Mouse (Mus musculus): ENCODE results near the gene Gm9046. TPM values are rescaled to one million over a fixed set of nuclear protein-coding genes. Genes with fewer than 3 reads are reported as not detected.
"Not testable (repeated sequence)": the region's sequence is repeated elsewhere in the genome, so short reads cannot be mapped to it uniquely, and the experiment has no call there.

Gm9046 gene
- not detected in 2 replicates for polyA plus RNA-seq (2015; fragmentation: Nextera tagmentation; extraction: Ambion mirVana)

- not testable (repeated sequence) for H3K4me3 ChIP-seq; H3K36me3 ChIP-seq (ENCODE audit: poor library complexity, severe bottlenecking); H3K27ac ChIP-seq; H3K9me3 ChIP-seq (replicated peaks); H3K9ac ChIP-seq; H3K4me2 ChIP-seq; H3K4me1 ChIP-seq; ATAC-seq; H3K27me3 ChIP-seq
- no CpG with 5 or more reads among the region's 14 CpGs for WGBS
Observed at GRCm38 (mm10) chr10:118343155-118343554, at the start of gene Gm9046. Gm9046 (minus strand) TSS chr10:118343255.

GRCm38 (mm10) chr10:118370443-118370842 lies 27.4 kb upstream of the Gm9046 start:
- H3K9ac ChIP-seq: peak overlapping the region; percentile 41; the same call in 1 of the 2 replicates
- no peak overlapping the region for H3K4me3 ChIP-seq
- ATAC-seq: peak; percentile 97
- H3K27ac ChIP-seq: no peak overlapping the region
- no peaks in the 10 kb centered on the region for H3K4me1 ChIP-seq
- peak overlapping the region; percentile 41 for H3K4me2 ChIP-seq
- no peaks in the 10 kb centered on the region for H3K9me3 ChIP-seq (replicated peaks)
- no peaks in the 10 kb centered on the region for H3K36me3 ChIP-seq (ENCODE audit: poor library complexity, severe bottlenecking)
- 11% methylated on average over 10 of the region's 10 CpGs for WGBS
- H3K27me3 ChIP-seq: no peaks in the 10 kb centered on the region

GRCm38 (mm10) chr10:118369518-118369917 lies 26.5 kb upstream of the Gm9046 start:
- no peaks in the 10 kb centered on the region for H3K27me3 ChIP-seq
- H3K4me3 ChIP-seq: no peak overlapping the region
- no peak overlapping the region for H3K9ac ChIP-seq
- no peak for ATAC-seq
- no peaks in the 10 kb centered on the region for H3K36me3 ChIP-seq (ENCODE audit: poor library complexity, severe bottlenecking)
- no peak overlapping the region for H3K27ac ChIP-seq
- H3K4me2 ChIP-seq: no peak overlapping the region
- no peaks in the 10 kb centered on the region for H3K4me1 ChIP-seq
- H3K9me3 ChIP-seq (replicated peaks): no peaks in the 10 kb centered on the region
- 89% methylated on average over 9 of the region's 9 CpGs for WGBS

GRCm38 (mm10) chr10:118354005-118354404 lies 10.9 kb upstream of the Gm9046 start, which contains the start of gene Gm9049:
Gm9049 (minus strand) TSS chr10:118354105.
- not testable (repeated sequence) for H3K4me3 ChIP-seq; H3K4me1 ChIP-seq; H3K9ac ChIP-seq; H3K9me3 ChIP-seq (replicated peaks); H3K4me2 ChIP-seq; H3K27me3 ChIP-seq; H3K36me3 ChIP-seq (ENCODE audit: poor library complexity, severe bottlenecking); ATAC-seq; H3K27ac ChIP-seq
- WGBS: 100% methylated on average over 1 of the region's 11 CpGs

- H3K4me1 ChIP-seq; ATAC-seq; H3K27ac ChIP-seq; H3K4me3 ChIP-seq; H3K4me2 ChIP-seq; H3K36me3 ChIP-seq (ENCODE audit: poor library complexity, severe bottlenecking); H3K27me3 ChIP-seq; H3K9ac ChIP-seq; H3K9me3 ChIP-seq (replicated peaks): not testable (repeated sequence)
- 100% methylated on average over 1 of the region's 14 CpGs for WGBS
Observed at GRCm38 (mm10) chr10:118348579-118348978, 5.5 kb upstream of the Gm9046 start, which contains the start of gene Gm9048. Gm9048 (minus strand) TSS chr10:118348679.

GRCm38 (mm10) chr10:118337731-118338130 lies 5.3 kb downstream of the Gm9046 start, which contains the start of gene Gm9045:
Gm9045 (minus strand) TSS chr10:118337831.
- not testable (repeated sequence) for H3K9ac ChIP-seq; H3K9me3 ChIP-seq (replicated peaks); H3K36me3 ChIP-seq (ENCODE audit: poor library complexity, severe bottlenecking); ATAC-seq; H3K27me3 ChIP-seq; H3K27ac ChIP-seq; H3K4me1 ChIP-seq; H3K4me3 ChIP-seq; H3K4me2 ChIP-seq
- WGBS: no CpG with 5 or more reads among the region's 14 CpGs

- not testable (repeated sequence) for H3K9ac ChIP-seq; H3K4me2 ChIP-seq; H3K4me1 ChIP-seq; H3K36me3 ChIP-seq (ENCODE audit: poor library complexity, severe bottlenecking); H3K27me3 ChIP-seq; H3K4me3 ChIP-seq; H3K9me3 ChIP-seq (replicated peaks); ATAC-seq; H3K27ac ChIP-seq
- WGBS: no CpG with 5 or more reads among the region's 14 CpGs
Observed at GRCm38 (mm10) chr10:118332308-118332707, 10.7 kb downstream of the Gm9046 start, which contains the start of gene Gm9044. Gm9044 (minus strand) TSS chr10:118332408.

GRCm38 (mm10) chr10:118326869-118327268 lies 16.2 kb downstream of the Gm9046 start, which contains the start of gene Gm9040:
Gm9040 (minus strand) TSS chr10:118326969.
- WGBS: no CpG with 5 or more reads among the region's 11 CpGs

GRCm38 (mm10) chr10:118319024-118319423 lies 24.0 kb downstream of the Gm9046 start:
- no peaks in the 10 kb centered on the region for H3K4me1 ChIP-seq
- WGBS: 88% methylated on average over 8 of the region's 8 CpGs
- no peak overlapping the region for H3K9ac ChIP-seq
- no peak overlapping the region for H3K4me3 ChIP-seq
- H3K36me3 ChIP-seq (ENCODE audit: poor library complexity, severe bottlenecking): no peaks in the 10 kb centered on the region
- no peak for ATAC-seq
- H3K27ac ChIP-seq: no peak overlapping the region
- no peaks in the 10 kb centered on the region for H3K9me3 ChIP-seq (replicated peaks)
- H3K4me2 ChIP-seq: no peak overlapping the region
- no peaks in the 10 kb centered on the region for H3K27me3 ChIP-seq

More at GRCm38 (mm10) chr10:118326869-118327268, 16.2 kb downstream of the Gm9046 start, which contains the start of gene Gm9040:
- not testable (repeated sequence) for H3K9ac ChIP-seq; H3K4me3 ChIP-seq; H3K4me1 ChIP-seq; H3K9me3 ChIP-seq (replicated peaks); ATAC-seq; H3K27ac ChIP-seq; H3K36me3 ChIP-seq (ENCODE audit: poor library complexity, severe bottlenecking); H3K27me3 ChIP-seq; H3K4me2 ChIP-seq

GRCm38 (mm10) chr10:118302133-118302532 lies 40.9 kb downstream of the Gm9046 start:
- not testable (repeated sequence) for H3K4me1 ChIP-seq; H3K36me3 ChIP-seq (ENCODE audit: poor library complexity, severe bottlenecking); H3K4me2 ChIP-seq; H3K9ac ChIP-seq; H3K9me3 ChIP-seq (replicated peaks); H3K27ac ChIP-seq; H3K27me3 ChIP-seq; H3K4me3 ChIP-seq
- WGBS: 39% methylated on average over 2 of the region's 2 CpGs
- 0 out of 2 replicates have a peak, but pooled peaks have one; percentile 48 for ATAC-seq

GRCm38 (mm10) chr10:118294938-118295337 lies 48.1 kb downstream of the Gm9046 start, which contains the start of gene Iltifb:
Iltifb (minus strand) TSS chr10:118295038.
- no peaks in the 10 kb centered on the region for H3K9me3 ChIP-seq (replicated peaks)
- H3K9ac ChIP-seq: no peak within 1 kb of the TSS
- no peaks in the 10 kb centered on the region for H3K4me1 ChIP-seq
- H3K27ac ChIP-seq: no peak within 1 kb of the TSS
- ATAC-seq: no peak
- no peak within 1 kb of the TSS for H3K4me3 ChIP-seq
- 96% methylated on average over 6 of the region's 6 CpGs for WGBS
- H3K4me2 ChIP-seq: no peak within 1 kb of the TSS
- no peaks in the 10 kb centered on the region for H3K27me3 ChIP-seq
- no peaks in the 10 kb centered on the region for H3K36me3 ChIP-seq (ENCODE audit: poor library complexity, severe bottlenecking)
